Mouse (Mus musculus) heart, postnatal 10 days (tissue): ENCODE results near the gene 4833427G06Rik. TPM values are rescaled to one million over a fixed set of nuclear protein-coding genes. Genes with fewer than 3 reads are reported as not detected.
"Not testable (repeated sequence)": the region's sequence is repeated elsewhere in the genome, so short reads cannot be mapped to it uniquely, and the experiment has no call there.

Experiments used
- DNase-seq, 2 experiments: peaks; one replicate each; pipeline ENCODE4 v3.0.0; 2021
- intact Hi-C: fragments of 180-260 bp; cut with DNase I; formaldehyde crosslinking; loops from one replicate; pipeline ENCODE4 v1.15.1; 2025
- total RNA-seq, 2 experiments: library from RNA; stranded (reverse); gene quantifications; 2 replicates each; pipeline ENCODE4 v1.2.3; 2021

The 4833427G06Rik gene
- not detected for total RNA-seq

GRCm38 (mm10) chr9:51101756-51102425, at the start of gene 4833427G06Rik:
Gene 4833427G06Rik (minus strand): TSS chr9:51102078.
- DNase-seq = peak; percentile 45 to 54
- intact Hi-C loops = no loop called here

GRCm38 (mm10) chr9:51147294-51147693, 45.4 kb upstream of the 4833427G06Rik start:
- intact Hi-C loops = loop anchor here (5.0 kb wide), 1 partner anchor 70 kb away; the partner anchor contains the start of gene Layn
- DNase-seq = no peak

DNA sequence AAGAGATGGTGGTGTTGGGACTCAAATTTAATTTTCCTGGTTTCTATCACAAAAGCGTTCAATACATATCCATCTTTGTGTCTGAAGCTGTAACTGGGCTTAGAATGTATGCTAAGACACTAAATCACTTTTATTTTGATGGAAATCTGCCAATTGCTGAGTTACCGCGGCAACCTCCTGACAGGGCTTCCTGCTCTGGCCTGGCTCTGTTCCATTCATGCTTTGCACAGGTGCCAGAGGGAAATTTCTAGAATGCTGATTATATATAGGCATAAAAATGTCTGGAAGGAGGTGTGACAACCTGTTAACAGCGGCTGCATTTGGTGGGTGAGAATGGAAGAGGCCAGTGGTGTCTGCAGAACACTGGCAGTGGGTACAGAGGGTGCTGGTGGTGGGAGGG, 44.6 kb upstream of the 4833427G06Rik start:
- no peak for DNase-seq
- intact Hi-C loops = loop anchor here (5.0 kb wide), 1 partner anchor 69 kb away; the partner anchor contains the start of gene Layn

GRCm38 (mm10) chr9:51144218-51144617, 42.3 kb upstream of the 4833427G06Rik start:
- no peak for DNase-seq
- intact Hi-C loops = no loop called here

- DNase-seq = no peak
These were observed 41.6 kb upstream of the 4833427G06Rik start for GRCm38 (mm10) chr9:51143437-51143836.

DNA sequence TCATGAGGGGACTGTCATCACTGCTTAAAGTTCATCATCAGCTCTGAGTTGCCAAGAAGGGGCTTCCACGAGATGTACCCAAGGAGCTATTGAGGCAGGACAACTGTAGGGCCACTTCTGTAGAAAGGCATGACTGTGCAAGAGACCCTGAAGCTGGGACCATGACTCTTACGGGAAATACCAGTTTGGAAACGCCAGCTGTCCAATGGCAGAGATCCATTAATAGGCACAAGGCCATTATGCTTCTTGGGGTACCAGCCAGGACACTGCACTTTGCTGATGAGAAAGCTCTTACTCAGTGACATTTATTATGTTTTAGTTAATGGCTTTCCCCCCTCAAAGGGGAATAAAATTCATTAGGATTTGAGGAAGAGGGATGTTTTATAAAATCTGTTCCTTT, 38.8 kb upstream of the 4833427G06Rik start:
- DNase-seq = no peak
- intact Hi-C loops = no loop called here

More at GRCm38 (mm10) chr9:51143437-51143836, 41.6 kb upstream of the 4833427G06Rik start:
- intact Hi-C loops = no loop called here

GRCm38 (mm10) chr9:51139401-51139800, 37.5 kb upstream of the 4833427G06Rik start:
- intact Hi-C loops, DNase-seq: not testable (repeated sequence)

DNA sequence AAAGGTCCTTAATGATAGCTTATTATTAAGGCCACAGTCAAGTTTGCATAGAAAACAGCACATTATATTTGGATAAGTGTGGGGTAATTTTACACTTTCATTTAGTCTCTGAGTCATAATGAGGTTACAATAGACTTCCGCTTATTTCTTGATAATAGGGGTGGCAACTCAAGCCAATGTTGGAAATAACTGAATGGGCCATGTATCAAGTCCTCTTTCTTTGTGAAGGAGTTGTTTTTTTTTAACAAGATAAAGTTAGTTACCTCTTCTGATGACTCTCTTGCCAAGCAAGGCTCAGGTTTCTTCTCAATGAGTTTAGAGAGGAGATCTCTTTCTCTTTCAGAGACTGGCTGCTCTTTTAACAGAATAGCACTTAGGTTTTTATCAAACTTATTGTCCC, 36.4 kb upstream of the 4833427G06Rik start:
- intact Hi-C loops = no loop called here
- DNase-seq = no peak

DNA sequence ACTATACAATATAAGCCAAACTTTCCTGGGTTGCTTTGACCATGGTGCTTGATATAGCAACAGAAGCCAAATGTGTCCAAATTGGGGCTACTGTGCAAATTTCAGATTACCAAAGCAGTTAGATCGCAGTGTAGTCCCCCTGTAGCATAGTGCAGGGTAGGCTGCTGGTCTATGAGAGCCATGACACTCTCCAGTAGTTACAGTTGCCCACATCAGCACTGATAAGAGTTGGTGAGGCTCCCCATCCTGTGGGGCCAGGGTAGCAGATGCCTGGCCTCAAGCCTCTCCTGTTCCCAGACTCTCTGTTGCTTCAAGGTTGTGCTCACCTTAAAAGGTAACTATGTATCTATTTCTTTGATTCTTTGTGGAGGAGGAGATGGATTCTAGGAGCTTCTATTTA, 36.0 kb upstream of the 4833427G06Rik start:
- intact Hi-C loops = no loop called here

GRCm38 (mm10) chr9:51137432-51137831, 35.6 kb upstream of the 4833427G06Rik start:
- intact Hi-C loops = no loop called here
- DNase-seq = no peak

More for the DNA sequence above, 36.0 kb upstream of the 4833427G06Rik start:
- DNase-seq = no peak

DNA sequence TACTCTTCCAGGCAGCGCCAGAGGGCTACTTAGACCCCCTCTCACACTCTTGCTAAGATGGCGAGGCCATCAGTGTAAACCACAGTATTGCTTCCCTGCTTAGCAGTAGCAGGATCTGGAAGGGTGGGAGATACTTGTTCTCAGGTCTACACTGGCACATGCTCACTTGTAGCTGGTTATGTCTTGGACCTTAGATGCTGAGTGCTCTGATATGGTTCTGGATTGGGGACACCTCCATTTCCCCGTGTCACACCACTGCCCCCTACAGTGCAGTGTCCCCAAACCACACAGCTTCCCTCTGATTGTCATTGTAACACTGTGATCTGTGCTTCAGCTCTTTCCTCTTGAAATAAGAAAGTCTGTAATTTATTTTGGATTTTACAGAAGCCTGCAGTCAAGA, 35.1 kb upstream of the 4833427G06Rik start:
- intact Hi-C loops = no loop called here
- DNase-seq = peak; percentile 8 to 25

- no peak for DNase-seq
- intact Hi-C loops = no loop called here
These were observed 12.9 kb upstream of the 4833427G06Rik start for GRCm38 (mm10) chr9:51114767-51115166.

GRCm38 (mm10) chr9:51105751-51106150, 3.9 kb upstream of the 4833427G06Rik start:
- intact Hi-C loops = no loop called here
- no peak for DNase-seq

- DNase-seq = peak; percentile 17 to 47
- intact Hi-C loops = no loop called here
These were observed 2.1 kb upstream of the 4833427G06Rik start for GRCm38 (mm10) chr9:51103808-51104514.

- intact Hi-C loops = no loop called here
- DNase-seq = peak; percentile 49 to 59
These were observed 1.3 kb upstream of the 4833427G06Rik start for GRCm38 (mm10) chr9:51102963-51103807.

DNA sequence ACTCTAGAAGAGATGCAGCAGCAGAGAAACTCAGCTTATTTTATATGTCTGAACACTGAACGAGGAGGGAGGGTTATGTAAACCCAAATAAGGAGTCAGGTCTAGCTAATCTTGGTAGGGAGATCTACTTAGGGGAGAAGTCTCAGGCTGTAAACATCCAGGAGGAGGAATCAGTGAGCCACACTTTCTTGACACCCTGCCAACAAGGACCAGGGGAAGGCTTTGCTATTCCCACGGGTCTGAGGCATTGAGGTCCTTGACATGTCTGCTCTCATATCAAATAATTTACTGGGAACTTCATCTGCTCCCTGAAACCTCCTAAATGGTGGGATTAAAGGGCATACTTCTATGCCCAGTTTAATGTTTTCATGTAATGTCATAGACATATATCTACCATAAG, 5.6 kb downstream of the 4833427G06Rik start:
- no peak for DNase-seq
- intact Hi-C loops = no loop called here

DNA sequence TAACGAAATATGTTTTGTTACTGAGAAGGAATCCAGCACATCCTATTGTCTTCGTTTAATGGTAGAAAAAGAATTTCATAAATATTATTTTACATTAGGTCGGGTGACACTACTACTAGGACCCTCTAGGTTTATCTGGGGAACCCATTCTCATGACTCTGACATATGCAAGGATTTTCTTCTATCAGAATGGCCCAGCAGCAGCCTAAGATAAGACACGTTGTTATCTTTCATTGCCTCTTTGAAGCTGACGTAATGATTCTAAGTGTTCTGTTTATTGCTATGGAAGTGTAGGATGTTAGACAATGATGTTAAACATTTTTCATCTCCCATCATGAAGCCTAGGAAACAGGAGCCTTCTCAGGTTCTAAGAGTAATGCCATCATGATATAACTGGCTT, 8.2 kb downstream of the 4833427G06Rik start:
- no peak for DNase-seq
- intact Hi-C loops = no loop called here

DNA sequence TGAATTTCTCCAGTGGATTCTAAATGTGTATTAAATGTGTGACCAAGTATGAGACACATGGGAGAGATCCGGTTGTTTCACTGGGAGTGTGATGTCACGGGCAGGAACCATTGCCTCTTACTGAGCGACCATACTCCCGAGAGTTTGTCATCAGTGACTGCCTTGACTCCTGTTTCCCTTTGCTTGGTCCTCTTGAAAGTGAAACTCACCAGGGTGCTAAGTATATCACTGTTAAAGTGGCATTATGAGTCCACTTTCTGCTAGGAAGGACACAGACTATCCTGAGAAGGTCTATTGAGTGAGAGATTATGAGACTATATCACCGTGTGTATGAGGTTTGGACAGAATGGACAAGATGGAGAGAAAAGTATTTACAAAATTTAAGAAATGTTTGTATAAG, 20.3 kb downstream of the 4833427G06Rik start:
- intact Hi-C loops = no loop called here
- no peak for DNase-seq

GRCm38 (mm10) chr9:51076979-51077315, 24.9 kb downstream of the 4833427G06Rik start, which contains the start of gene Layn:
Gene Layn (minus strand): TSS chr9:51077094.
- intact Hi-C loops = loop anchor here (5.0 kb wide), 1 partner anchor 70 kb away; no protein-coding TSS in a partner anchor
- peak; percentile 89 for DNase-seq

GRCm38 (mm10) chr9:51076300-51076978, 25.4 kb downstream of the 4833427G06Rik start:
- peak; percentile 21 to 39 for DNase-seq

More at GRCm38 (mm10) chr9:51076300-51076978, 25.4 kb downstream of the 4833427G06Rik start:
- intact Hi-C loops = loop anchor here (5.0 kb wide), 1 partner anchor 71 kb away; no protein-coding TSS in a partner anchor
